Mouse (Mus musculus): ENCODE measurements around the gene Fhod1. TPM values are rescaled to one million over a fixed set of nuclear protein-coding genes. Genes with fewer than 3 reads are reported as not detected.

The Fhod1 gene
- polyA plus RNA-seq, 1 experiment, result 78.6 TPM

- Histone ChIP-seq H3K27me3 (replicated peaks) (peaks cover 62% of the 10 kb centered on the region), H3K36me3 (replicated peaks; ENCODE audit: low read length) (peaks cover 16% of the 10 kb centered on the region), H3K4me1 (peaks cover 58% of the 10 kb centered on the region), H3K9me3 (peaks cover 3% of the 10 kb centered on the region; the same call in 1 of the 2 replicates), H3K4me3 (replicated peaks) (no peak overlapping the region)
- TF ChIP-seq GATA1 (IDR thresholded peaks at IDR 0.05; ENCODE audit: borderline replicate concordance, low read length) (no peak), FLI1 (IDR thresholded peaks at IDR 0.05; ENCODE audit: low read length) (no peak)
Measured at GRCm38 (mm10) chr8:105280567-105280966, 67.2 kb downstream of the Fhod1 start.

Other genes with a start within 250 kb of the Fhod1 start
- gene Ces4a, start 216.2 kb downstream of the Fhod1 start, polyA plus RNA-seq (2012; ENCODE audit: insufficient read depth, low replicate concordance), result not detected in 2 replicates
- gene Cbfb, start 177.3 kb downstream of the Fhod1 start, polyA plus RNA-seq (2012; ENCODE audit: insufficient read depth, low replicate concordance), result 2.1 and 15.3 TPM in 2 replicates
- gene D230025D16Rik, start 122.8 kb downstream of the Fhod1 start, polyA plus RNA-seq (2012; ENCODE audit: insufficient read depth, low replicate concordance), result 1.4 and 2.1 TPM in 2 replicates
- 4.9 and 14.6 TPM in 2 replicates for gene B3gnt9, start 92.8 kb downstream of the Fhod1 start, polyA plus RNA-seq (2012; ENCODE audit: insufficient read depth, low replicate concordance)
- gene Tradd, start 83.3 kb downstream of the Fhod1 start, polyA plus RNA-seq (2012; ENCODE audit: insufficient read depth, low replicate concordance), result 32.6 and 35.8 TPM in 2 replicates
- gene Fbxl8, start 83.3 kb downstream of the Fhod1 start, polyA plus RNA-seq (2012; ENCODE audit: insufficient read depth, low replicate concordance), result 6.2 and 8.9 TPM in 2 replicates
- 0.73 TPM in 1 of 2 replicates, not detected in the other for gene Hsf4, start 78.2 kb downstream of the Fhod1 start, polyA plus RNA-seq (2012; ENCODE audit: insufficient read depth, low replicate concordance)
- gene Nol3, start 71.8 kb downstream of the Fhod1 start, polyA plus RNA-seq (2012; ENCODE audit: insufficient read depth, low replicate concordance), result 0.41 TPM in 1 of 2 replicates, not detected in the other
- gene 4931428F04Rik, start 58.1 kb downstream of the Fhod1 start, polyA plus RNA-seq (2012; ENCODE audit: insufficient read depth, low replicate concordance), result 1.6 and 1.8 TPM in 2 replicates
- 76.3 and 141 TPM in 2 replicates for gene Exoc3l, start 51.9 kb downstream of the Fhod1 start, polyA plus RNA-seq (2012; ENCODE audit: insufficient read depth, low replicate concordance)
- gene E2f4, start 50.3 kb downstream of the Fhod1 start, polyA plus RNA-seq (2012; ENCODE audit: insufficient read depth, low replicate concordance), result 39.4 and 41.2 TPM in 2 replicates
- gene Elmo3, start 42.4 kb downstream of the Fhod1 start, polyA plus RNA-seq (2012; ENCODE audit: insufficient read depth, low replicate concordance), result 0.63 TPM in 1 of 2 replicates, not detected in the other
- gene Lrrc29, start 21.7 kb downstream of the Fhod1 start, polyA plus RNA-seq (2012; ENCODE audit: insufficient read depth, low replicate concordance), result 13.0 and 15.5 TPM in 2 replicates
- 61.6 and 71.6 TPM in 2 replicates for gene Tmem208, start 21.6 kb downstream of the Fhod1 start, polyA plus RNA-seq (2012; ENCODE audit: insufficient read depth, low replicate concordance)
- gene Slc9a5, start 890 bp upstream of the Fhod1 start, polyA plus RNA-seq (2012; ENCODE audit: insufficient read depth, low replicate concordance), result 4.1 and 16.4 TPM in 2 replicates
- gene Plekhg4, start 25.3 kb upstream of the Fhod1 start, polyA plus RNA-seq (2012; ENCODE audit: insufficient read depth, low replicate concordance), result 0.02 TPM in 1 of 2 replicates, not detected in the other
- gene Kctd19, start 65.5 kb upstream of the Fhod1 start, polyA plus RNA-seq (2012; ENCODE audit: insufficient read depth, low replicate concordance), result not detected in 2 replicates
- gene Lrrc36, start 65.6 kb upstream of the Fhod1 start, polyA plus RNA-seq (2012; ENCODE audit: insufficient read depth, low replicate concordance), result not detected in 2 replicates
- gene Tppp3, start 123.6 kb upstream of the Fhod1 start, polyA plus RNA-seq (2012; ENCODE audit: insufficient read depth, low replicate concordance), result 2.5 and 3.3 TPM in 2 replicates
- 5.4 and 9.0 TPM in 2 replicates for gene Zdhhc1, start 148.9 kb upstream of the Fhod1 start, polyA plus RNA-seq (2012; ENCODE audit: insufficient read depth, low replicate concordance)
- gene Hsd11b2, start 170.8 kb upstream of the Fhod1 start, polyA plus RNA-seq (2012; ENCODE audit: insufficient read depth, low replicate concordance), result 0.12 TPM in 1 of 2 replicates, not detected in the other
- 19.8 and 57.3 TPM in 2 replicates for gene Atp6v0d1, start 218.1 kb upstream of the Fhod1 start, polyA plus RNA-seq (2012; ENCODE audit: insufficient read depth, low replicate concordance)